Mouse (Mus musculus) 416B (cell line): ENCODE results near the gene Spon1.

Experiments used
- DNase-seq: peaks from one replicate; pipeline ENCODE4 v3.0.0; 2011; ENCODE audit warnings: low read depth

Gene Spon1

DNA sequence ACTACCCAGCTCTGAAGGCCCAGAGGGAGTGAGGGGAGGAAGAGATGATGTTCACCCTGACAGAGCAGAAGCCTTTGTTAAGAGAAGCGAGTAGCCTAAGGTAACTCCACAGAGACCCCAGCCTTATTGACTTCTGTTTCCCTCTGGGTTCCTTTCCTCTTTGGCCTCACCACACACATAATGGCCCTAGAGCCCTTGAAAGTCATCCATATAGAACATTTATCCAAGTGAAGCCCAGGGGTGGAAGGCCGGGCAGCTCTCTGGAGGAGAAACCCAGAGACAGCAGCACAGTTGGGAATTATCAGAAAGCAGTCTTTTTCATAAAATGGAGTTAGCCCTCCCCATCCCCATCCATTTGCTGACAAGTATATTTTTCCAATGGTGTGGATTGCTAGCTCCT lies 75.7 kb downstream of the Spon1 start:
- no peak for DNase-seq

DNA sequence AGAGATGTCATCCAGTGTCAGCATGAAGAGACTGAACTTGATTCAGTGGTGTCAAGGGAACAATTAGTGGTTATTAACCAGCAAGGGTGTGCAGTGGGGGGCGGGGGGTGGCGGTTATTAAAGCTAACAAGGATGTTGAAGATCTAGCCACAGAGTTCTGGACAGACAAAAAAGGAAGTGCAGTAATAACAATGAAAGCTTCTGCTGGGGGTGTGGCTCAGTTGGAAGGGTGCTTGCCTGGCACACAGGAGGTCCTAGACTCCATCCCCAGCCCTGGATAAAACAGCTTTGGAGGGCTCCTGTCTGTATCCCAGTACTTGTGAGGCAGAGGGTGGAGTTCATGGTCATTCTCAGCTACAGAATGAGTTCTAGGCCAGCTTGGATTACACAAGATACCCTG lies 77.4 kb downstream of the Spon1 start:
- no peak for DNase-seq

DNA sequence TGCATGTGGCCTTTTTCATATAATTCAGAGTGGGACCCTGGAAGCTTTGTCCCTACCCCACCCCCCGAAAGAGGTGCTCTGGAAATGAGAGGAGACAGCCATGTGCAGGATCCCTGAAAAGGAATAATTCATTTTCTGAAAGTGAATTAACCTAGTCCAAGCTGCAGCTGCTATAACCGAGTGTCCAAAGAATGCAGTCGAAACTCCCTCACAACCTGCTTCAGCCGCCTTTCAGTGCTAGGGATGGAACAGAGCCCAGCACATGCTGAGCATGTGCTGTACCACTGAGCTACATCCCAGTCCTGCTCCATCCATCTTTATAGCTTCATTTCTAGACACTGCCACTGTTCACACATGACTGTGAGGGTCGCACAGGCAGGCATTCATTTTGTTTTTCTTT lies 79.4 kb downstream of the Spon1 start:
- DNase-seq: no peak

DNA sequence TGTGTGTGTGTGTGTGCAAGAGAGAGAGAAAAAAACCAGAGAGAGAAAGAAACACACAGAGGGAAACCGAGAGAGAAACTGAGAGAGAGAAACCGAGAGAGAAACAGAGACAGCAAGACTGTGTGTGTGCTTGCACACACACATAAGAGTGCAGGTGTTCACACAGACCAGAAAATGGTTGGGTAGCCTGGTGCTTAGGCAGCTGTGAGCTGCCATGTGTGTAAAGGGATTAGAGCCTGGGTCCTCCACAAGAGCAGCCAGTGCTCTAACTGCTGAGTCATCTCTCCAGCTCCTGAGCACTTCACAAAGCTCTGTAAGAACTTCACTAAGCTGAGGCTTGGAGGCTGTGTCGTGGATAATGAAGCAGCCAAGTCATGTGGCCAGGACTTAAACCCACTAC lies 80.8 kb downstream of the Spon1 start:
- no peak for DNase-seq

DNA sequence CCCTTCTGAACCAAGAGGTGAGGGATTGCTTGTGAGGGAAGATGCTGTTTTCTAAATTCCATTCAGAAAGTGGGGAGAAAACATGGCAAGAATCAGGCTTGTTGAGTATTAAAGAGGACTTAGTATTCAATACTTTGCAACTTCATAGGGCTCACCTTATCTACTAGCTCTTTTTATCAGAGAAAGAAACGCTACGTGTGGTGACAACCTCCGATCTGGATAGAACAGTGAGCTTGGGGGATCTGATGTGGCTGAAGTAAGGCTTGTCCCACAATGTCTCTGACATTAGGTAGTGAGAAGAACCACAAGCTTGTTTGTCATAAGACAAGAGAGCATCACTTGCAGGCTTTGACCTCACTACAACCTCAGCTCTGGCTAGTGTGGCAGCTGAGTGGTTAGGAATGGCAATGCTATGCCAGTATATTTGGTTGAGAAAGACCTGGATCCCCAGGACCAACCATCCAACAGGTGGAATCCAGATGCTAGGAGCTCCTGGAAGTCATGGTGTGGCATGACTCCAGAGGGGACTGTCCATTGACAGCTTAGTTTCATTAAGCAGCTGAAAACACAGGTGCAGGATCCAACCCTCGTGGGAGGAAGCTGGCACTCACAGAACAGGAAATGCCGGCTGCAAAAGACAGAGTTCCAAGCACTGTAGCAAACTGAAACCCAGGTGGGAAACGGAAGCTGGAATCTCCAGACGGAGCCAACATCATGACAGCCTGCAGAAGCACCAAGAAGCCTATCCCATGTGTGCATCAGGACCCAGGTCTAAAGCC lies 81.4 kb downstream of the Spon1 start:
- DNase-seq: no peak

DNA sequence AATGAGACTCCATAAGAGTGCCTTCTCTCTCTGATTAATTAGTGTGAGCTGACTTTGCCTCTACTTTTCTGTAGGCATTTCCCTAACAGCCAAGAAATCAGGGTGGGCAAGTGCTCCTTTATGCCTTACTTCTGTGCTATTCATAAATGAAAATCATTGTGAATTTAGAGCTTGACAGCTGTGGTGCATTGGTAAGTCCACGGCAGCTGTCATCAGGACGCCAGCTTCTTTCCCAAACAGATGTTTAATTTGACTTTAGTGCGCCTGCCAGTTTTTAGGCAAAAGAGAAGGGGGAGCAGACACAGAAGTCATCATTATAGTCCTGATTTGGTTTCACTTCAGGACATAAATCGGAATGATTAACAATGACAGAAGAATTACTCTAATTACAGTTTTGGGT lies 84.6 kb downstream of the Spon1 start:
- no peak for DNase-seq

DNA sequence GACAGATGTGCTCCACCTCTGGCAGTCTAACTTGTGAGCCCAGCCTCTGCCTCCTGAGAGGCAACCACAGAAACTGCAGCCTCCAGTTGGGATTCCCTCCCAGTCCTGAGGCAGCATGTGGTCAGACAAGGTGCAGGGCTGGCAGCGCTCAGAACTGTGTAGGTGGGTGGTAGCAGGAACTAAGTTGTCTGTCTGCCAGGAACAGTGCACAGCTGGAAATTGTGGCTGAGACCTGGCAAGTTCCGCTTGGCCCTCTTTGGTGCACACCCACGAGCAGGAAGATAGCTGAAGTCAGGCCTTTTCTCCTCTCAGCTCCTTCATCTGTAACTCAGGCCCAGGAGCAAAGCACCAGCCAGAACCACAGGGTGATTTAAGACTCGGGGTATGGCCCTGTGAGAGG lies 89.6 kb downstream of the Spon1 start:
- DNase-seq: no peak

- DNase-seq: no peak
Observed at GRCm38 (mm10) chr7:113856067-113856466, 90.3 kb downstream of the Spon1 start.

GRCm38 (mm10) chr7:113859480-113859881 lies 93.7 kb downstream of the Spon1 start:
- DNase-seq: no peak

- peak; percentile 4 for DNase-seq
Observed at GRCm38 (mm10) chr7:113861964-113862363, 96.2 kb downstream of the Spon1 start.

GRCm38 (mm10) chr7:113872846-113873245 lies 107.0 kb downstream of the Spon1 start:
- no peak for DNase-seq

DNA sequence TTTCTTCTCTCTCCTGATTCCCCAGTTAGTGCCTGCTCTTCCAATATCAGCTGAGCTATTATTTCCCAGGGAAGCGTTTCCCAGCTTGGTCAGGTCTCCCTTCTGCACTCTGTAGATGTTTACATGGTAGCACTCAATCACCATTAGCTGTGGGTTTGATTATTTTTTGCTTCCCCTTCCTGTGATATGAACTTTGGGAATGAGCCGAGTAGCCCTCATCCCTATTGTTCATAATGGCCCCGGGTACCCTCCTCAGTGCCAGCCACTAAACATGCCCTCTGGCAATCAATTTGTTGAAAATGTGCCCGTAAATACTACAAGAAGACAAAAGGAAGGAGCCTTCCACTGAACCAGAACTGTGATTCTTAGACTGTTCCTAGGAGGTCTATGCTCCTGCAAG lies 111.7 kb downstream of the Spon1 start:
- no peak for DNase-seq

DNA sequence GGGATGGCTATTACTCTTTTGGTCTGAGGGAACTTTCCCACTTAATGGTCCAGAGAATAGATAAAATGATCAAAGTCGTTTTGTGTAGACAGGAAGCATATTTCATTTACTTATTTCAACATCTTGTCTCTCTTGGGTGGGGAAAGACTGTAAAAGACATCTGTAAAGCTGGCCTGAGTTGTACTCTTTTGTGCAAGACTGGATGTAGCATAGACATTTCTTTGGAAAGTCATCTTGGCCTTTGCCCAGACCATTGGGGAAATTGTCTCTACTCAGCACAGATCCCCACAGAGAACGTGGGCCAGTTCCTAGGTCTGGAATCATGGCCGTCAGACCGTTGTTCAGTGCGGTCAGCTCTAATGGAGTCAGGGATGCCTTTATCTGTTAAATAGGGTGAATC lies 112.1 kb downstream of the Spon1 start:
- no peak for DNase-seq

DNA sequence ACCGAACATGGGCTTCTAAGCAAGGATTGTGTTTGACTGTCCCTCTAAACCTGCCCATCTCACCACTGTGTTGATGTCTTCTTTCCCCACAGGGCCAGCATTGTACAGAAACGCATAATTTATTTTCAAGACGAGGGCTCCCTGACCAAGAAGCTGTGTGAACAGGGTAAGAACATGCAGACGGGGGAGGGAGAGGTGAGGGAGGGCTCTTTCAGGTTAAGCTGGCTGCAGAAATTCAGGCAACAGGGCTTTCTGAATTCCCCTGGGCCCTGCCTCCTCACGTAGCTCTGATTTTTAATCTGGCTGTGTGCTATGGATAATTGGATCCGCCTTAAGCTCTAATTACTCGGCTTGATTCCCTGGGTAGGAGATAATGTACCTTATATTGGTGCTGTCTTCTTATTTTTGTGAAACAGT lies 113.3 kb downstream of the Spon1 start:
- no peak for DNase-seq

- no peak for DNase-seq
Observed at GRCm38 (mm10) chr7:113880021-113880420, 114.2 kb downstream of the Spon1 start.

DNA sequence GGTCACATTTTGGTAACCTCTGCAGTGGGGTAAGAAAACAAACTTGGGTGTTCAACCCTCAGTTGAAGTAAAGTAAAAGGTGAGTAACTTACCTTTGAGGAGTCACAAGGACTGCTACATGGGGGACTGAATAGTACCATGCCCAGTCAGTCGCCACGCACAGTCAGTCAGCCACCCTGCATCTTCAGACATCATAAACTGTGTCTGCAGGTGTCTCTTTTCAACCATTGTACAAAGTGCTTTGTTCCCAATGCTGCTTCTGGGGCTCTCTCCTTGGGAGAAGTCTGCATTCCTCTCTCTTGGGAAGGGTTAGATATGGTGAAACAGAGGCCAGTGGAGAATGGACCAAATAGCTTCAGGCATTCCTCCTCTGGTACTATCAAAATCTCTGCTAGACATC lies 125.0 kb downstream of the Spon1 start:
- DNase-seq: no peak

- no peak for DNase-seq
Observed at GRCm38 (mm10) chr7:113891491-113891890, 125.7 kb downstream of the Spon1 start.

DNA sequence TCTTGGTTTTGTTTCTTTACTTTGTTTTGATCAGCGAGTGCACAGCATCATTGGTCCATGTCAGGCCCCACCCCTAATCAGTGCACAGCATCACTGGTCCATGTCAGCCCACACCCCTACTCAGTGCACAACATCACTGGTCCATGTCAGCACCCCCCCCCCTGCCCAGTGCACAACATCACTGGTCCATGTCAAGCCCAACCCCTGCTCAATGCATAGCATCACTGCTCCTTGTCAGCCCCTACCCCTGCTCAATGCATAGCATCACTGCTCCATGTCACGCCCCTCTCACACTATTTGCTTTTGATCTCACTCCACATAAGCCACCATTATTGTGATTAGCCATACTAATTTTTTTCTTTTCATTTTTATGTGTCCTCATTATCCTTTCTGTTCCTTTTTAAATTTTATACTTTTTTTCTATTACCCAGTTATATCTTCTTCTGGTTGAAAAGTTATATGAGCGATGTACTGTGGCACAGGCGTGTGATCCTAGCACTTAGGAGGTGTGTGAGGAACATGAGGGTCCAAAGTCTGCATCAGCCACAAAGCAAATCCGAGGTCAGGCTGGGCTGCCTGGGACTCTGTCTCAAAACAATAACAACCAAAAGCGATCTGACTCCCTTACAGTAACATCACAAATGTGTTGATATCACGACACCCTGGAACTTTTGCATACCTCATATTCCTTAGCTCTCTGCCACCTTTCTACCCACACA lies 128.3 kb downstream of the Spon1 start:
- DNase-seq: no peak

DNA sequence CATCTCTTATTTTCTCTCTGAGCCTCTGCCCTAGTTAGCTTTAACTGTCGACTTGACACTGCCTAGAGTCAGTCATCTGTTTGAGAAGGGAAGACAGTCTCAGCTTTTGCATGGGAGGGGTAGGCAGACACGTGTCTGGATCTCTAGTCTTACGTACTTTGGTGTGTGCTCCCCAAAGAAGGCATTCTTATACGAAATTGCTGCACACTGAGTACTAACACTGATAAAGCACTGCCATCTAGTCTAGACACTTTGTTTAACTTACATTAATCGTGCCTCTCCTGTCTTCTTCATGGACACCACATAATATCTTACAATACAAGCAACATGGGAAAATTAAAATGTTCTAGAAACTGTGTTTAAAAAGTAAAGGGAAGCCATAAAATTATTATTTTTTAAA lies 129.5 kb downstream of the Spon1 start:
- no peak for DNase-seq

GRCm38 (mm10) chr7:113898388-113898787 lies 132.6 kb downstream of the Spon1 start:
- no peak for DNase-seq

DNA sequence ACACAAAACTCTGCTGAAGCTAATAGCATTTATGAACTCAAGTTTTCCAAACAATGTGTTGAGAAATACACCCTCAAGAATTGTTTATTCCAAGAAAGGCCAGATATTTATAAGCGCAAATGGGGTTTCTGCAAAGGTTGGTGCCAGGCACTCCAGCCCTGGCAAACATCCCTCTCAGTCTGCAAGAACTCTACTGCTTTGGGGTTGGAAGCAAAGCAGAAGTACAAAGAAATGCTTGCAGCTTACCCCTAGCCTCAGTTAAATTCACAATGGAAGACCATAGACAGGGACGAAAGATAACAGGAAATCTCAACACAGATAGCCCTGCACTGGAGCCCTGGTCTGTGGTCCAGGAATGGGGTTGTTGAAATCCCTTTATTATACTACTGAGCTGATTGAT lies 135.7 kb downstream of the Spon1 start:
- no peak for DNase-seq

DNA sequence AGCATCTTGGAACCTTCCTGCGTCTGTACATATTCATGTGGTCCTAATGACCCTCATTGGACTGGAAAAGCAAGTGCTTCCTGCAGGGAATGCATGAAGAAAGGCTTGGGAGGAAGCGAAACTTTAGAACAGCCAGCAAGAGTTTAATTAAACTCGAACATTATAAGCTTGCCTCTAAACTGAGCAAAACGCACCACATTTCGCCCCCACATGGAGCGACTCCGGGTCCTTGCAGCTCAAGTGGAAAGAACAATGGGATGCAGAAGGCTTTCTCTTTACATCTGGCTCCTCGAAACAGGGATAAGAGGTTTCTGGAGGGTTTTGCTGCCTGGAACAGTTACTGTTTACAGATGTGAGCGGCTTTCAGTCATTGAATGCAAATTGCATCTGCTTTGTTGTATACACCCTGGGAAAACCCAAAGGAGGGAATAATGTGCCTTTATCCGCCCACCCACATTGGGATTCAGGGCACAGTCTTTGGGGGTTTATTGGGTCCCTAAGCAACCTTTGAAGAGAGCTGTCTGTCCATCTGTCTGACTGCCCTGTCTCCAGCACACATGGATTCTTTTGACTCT lies 136.2 kb downstream of the Spon1 start:
- DNase-seq: no peak

- DNase-seq: no peak
Observed at GRCm38 (mm10) chr7:113903127-113903827, 137.5 kb downstream of the Spon1 start.
